ENCODE assay signal across 18 mouse cellular contexts in genomic region chr10:83094248-83094647, GRCm38 (mm10).
DNase-seq lines count a peak whose midpoint lies in the region; ATAC-seq lines count a peak whose summit lies in the region.
"Had no signal": no experiment of that assay in that cellular context is flagged by ENCODE, and none has a peak within 500 bp of the region (broad histone marks: within the 10 kb centered on the region; RNA-seq: fewer than 3 reads in every experiment).

No protein-coding gene starts in this region.

- no peaks in the 10 kb centered on the region for H3K9me3 ChIP-seq in megakaryocyte, embryonic 14.5 days
- H3K9me3 ChIP-seq: forebrain, embryonic 15.5 days; heart, embryonic 13.5 days; liver, embryonic 12.5 days; lung, embryonic 15.5 days; midbrain, embryonic 15.5 days had no signal

- H3K36me3 ChIP-seq in megakaryocyte, embryonic 14.5 days (replicated peaks; ENCODE audit: low read length): peaks cover 57% of the 10 kb centered on the region
- H3K36me3 ChIP-seq in splenic B cell, adult 2 months (ENCODE audit: control insufficient read depth, insufficient read depth, low read length, poor library complexity, severe bottlenecking): no peaks in the 10 kb centered on the region
- H3K36me3 ChIP-seq: forebrain, embryonic 15.5 days; heart, embryonic 13.5 days; lung, embryonic 15.5 days; midbrain, embryonic 15.5 days had no signal

- DNase-seq in CD4-positive, CD25-positive, alpha-beta regulatory T cell, adult 2 months (ENCODE audit: low read depth, low spot score): peak; percentile 30
- peak; percentile 71 for DNase-seq in brain, adult 2 months (ENCODE audit: low read depth, low spot score)
- peak; percentile 29 for DNase-seq in splenic B cell, adult 2 months (ENCODE audit: low read depth, low spot score)
- no peak for DNase-seq in cerebellum, adult 11 months
- no peak for DNase-seq in lung, postnatal 4 days
- DNase-seq in heart, adult 18-20 months: no peak
- DNase-seq: cerebellum, postnatal 25 days; heart, postnatal 4 days; kidney, adult 9 months; left cerebral cortex, postnatal 4 days; right cerebral cortex, adult 18-20 months had no signal

- ATAC-seq in megakaryocyte, adult 5-6 weeks (ENCODE audit: poor library complexity, severe bottlenecking): no peak
- ATAC-seq: forebrain, embryonic 15.5 days; liver, embryonic 12.5 days; midbrain, embryonic 15.5 days had no signal

- peak overlapping the region; percentile 75 for H3K4me3 ChIP-seq in megakaryocyte, embryonic 14.5 days (replicated peaks)
- H3K4me3 ChIP-seq: forebrain, embryonic 15.5 days; heart, embryonic 13.5 days; liver, embryonic 12.5 days; lung, embryonic 15.5 days; midbrain, embryonic 15.5 days had no signal

- H3K4me1 ChIP-seq in megakaryocyte, embryonic 14.5 days: peaks cover 98% of the 10 kb centered on the region

- no peaks in the 10 kb centered on the region for H3K27me3 ChIP-seq in megakaryocyte, embryonic 14.5 days (replicated peaks)
- H3K27me3 ChIP-seq in splenic B cell, adult 2 months (ENCODE audit: control insufficient read depth, insufficient read depth, low read length, poor library complexity, severe bottlenecking): no peaks in the 10 kb centered on the region
- H3K27me3 ChIP-seq: forebrain, embryonic 15.5 days; heart, embryonic 13.5 days; liver, embryonic 12.5 days; lung, embryonic 15.5 days; midbrain, embryonic 15.5 days had no signal

Comparison
In these comparisons a context has a peak if more than half of its experiments do, and no peak if none do; other contexts are left out.
1. DNase-seq: peak in CD4-positive, CD25-positive, alpha-beta regulatory T cell, adult 2 months (single experiment), brain, adult 2 months (single experiment) and splenic B cell, adult 2 months (single experiment); none in cerebellum, adult 11 months (single experiment), lung, postnatal 4 days (0 of 2) and heart, adult 18-20 months (0 of 2).